Mouse (Mus musculus): ENCODE results near the gene Asb10. TPM values are rescaled to one million over a fixed set of nuclear protein-coding genes. Genes with fewer than 3 reads are reported as not detected.
"Not testable (repeated sequence)": the region's sequence is repeated elsewhere in the genome, so short reads cannot be mapped to it uniquely, and the experiment has no call there.

The Asb10 gene
- polyA plus RNA-seq, 1 experiment: 1.4 TPM

- Histone ChIP-seq H3K4me1 (ENCODE audit: control insufficient read depth, insufficient read depth, low read length) (peaks cover 15% of the 10 kb centered on the region), H3K4me3 (ENCODE audit: insufficient read depth, low read length) (peak overlapping the region; percentile 68), H3K27ac (ENCODE audit: insufficient read depth, low read depth, low read length) (no peak overlapping the region)
- no peak for TF ChIP-seq CTCF (IDR thresholded peaks at IDR 0.05; ENCODE audit: low read depth, low read length)
- no peak for TF ChIP-seq POLR2A (IDR thresholded peaks at IDR 0.05; ENCODE audit: borderline replicate concordance, low read depth, low read length)
Measured at GRCm38 (mm10) chr5:24575948-24576347, 35.2 kb upstream of the Asb10 start.

DNA sequence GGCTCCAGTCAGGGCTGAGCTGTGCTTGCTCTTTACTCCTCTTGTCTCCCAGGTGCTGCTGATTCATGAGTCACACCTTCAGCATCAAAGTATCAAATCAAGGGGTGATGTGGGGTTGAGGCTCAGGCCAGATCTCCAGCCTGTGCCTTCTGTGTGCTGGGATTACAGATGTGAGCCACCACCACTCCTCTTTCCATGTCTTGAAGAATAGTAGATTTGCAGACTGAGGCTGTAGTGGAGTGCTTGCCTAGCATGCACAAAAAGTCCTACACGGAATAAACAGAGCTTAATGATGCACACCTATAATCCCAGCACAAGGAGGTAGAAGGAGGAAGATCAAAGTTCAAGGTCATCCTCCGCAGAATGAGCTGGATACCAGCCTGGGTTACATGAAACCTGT lies 15.9 kb upstream of the Asb10 start, which contains the start of gene 4931409K22Rik:
4931409K22Rik (minus strand) TSS at position 101 of the 400 bp plus-strand sequence.
- TF ChIP-seq POLR2A (IDR thresholded peaks at IDR 0.05; ENCODE audit: borderline replicate concordance, low read depth, low read length) (no peak), CTCF (IDR thresholded peaks at IDR 0.05; ENCODE audit: low read depth, low read length) (no peak)
- no peak within 1 kb of the TSS for H3K4me3 ChIP-seq (ENCODE audit: insufficient read depth, low read length)
- no peak within 1 kb of the TSS for H3K27ac ChIP-seq (ENCODE audit: insufficient read depth, low read depth, low read length)
- no peaks in the 10 kb centered on the region for H3K4me1 ChIP-seq (ENCODE audit: control insufficient read depth, insufficient read depth, low read length)

- not testable (repeated sequence) for H3K27ac ChIP-seq (ENCODE audit: insufficient read depth, low read depth, low read length); H3K4me1 ChIP-seq (ENCODE audit: control insufficient read depth, insufficient read depth, low read length); H3K4me3 ChIP-seq (ENCODE audit: insufficient read depth, low read length)
Measured at GRCm38 (mm10) chr5:24555335-24555734, 14.6 kb upstream of the Asb10 start.

DNA sequence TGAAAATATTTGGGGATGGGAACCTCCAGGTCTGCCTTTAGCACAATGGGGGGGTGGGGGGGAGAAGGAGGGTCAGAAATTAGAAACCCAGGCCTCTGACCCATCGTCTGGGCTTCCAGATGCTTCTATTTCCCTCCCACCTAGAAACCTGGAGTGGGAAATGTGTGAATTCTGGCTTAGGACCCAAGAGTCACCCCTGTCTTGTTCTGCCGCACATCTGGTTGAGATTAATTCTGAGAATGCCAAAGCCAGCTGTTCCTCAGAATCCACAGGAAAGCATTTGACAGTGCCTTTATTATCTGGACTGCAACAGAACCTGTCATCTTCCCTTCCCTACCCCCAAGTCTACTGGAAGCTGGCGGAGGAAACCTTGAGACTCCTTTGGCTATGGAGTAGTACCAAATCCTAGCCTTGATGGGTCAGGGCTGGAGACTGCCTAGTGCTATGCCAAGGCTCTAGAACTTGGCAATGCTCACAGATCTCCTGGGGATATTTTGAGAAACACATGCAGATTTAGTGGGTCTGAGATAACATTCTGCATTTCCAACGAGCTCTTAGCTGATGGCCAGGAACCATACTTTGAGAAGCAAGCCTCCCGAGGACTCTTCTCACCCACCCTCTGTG lies 13.0 kb upstream of the Asb10 start:
- Histone ChIP-seq H3K27ac (ENCODE audit: insufficient read depth, low read depth, low read length) (no peak overlapping the region), H3K4me1 (ENCODE audit: control insufficient read depth, insufficient read depth, low read length) (no peaks in the 10 kb centered on the region), H3K4me3 (ENCODE audit: insufficient read depth, low read length) (no peak overlapping the region)
- TF ChIP-seq POLR2A (IDR thresholded peaks at IDR 0.05; ENCODE audit: borderline replicate concordance, low read depth, low read length) (no peak), CTCF (IDR thresholded peaks at IDR 0.05; ENCODE audit: low read depth, low read length) (no peak)

- TF ChIP-seq CTCF (IDR thresholded peaks at IDR 0.05; ENCODE audit: low read depth, low read length) (no peak), POLR2A (IDR thresholded peaks at IDR 0.05; ENCODE audit: borderline replicate concordance, low read depth, low read length) (no peak)
- Histone ChIP-seq H3K4me3 (ENCODE audit: insufficient read depth, low read length) (no peak overlapping the region), H3K27ac (ENCODE audit: insufficient read depth, low read depth, low read length) (no peak overlapping the region), H3K4me1 (ENCODE audit: control insufficient read depth, insufficient read depth, low read length) (no peaks in the 10 kb centered on the region)
Measured at GRCm38 (mm10) chr5:24551317-24551688, 10.5 kb upstream of the Asb10 start.

GRCm38 (mm10) chr5:24550598-24551316 lies 10.0 kb upstream of the Asb10 start:
- H3K27ac ChIP-seq (ENCODE audit: insufficient read depth, low read depth, low read length): no peak overlapping the region

GRCm38 (mm10) chr5:24542643-24543042 lies 1.9 kb upstream of the Asb10 start:
- TF ChIP-seq CTCF (IDR thresholded peaks at IDR 0.05; ENCODE audit: low read depth, low read length): no peak
- no peak for TF ChIP-seq POLR2A (IDR thresholded peaks at IDR 0.05; ENCODE audit: borderline replicate concordance, low read depth, low read length)

More at GRCm38 (mm10) chr5:24550598-24551316, 10.0 kb upstream of the Asb10 start:
- TF ChIP-seq POLR2A (IDR thresholded peaks at IDR 0.05; ENCODE audit: borderline replicate concordance, low read depth, low read length) (no peak), CTCF (IDR thresholded peaks at IDR 0.05; ENCODE audit: low read depth, low read length) (no peak)
- no peak overlapping the region for H3K4me3 ChIP-seq (ENCODE audit: insufficient read depth, low read length)
- no peaks in the 10 kb centered on the region for H3K4me1 ChIP-seq (ENCODE audit: control insufficient read depth, insufficient read depth, low read length)

GRCm38 (mm10) chr5:24541144-24541569 lies 379 bp upstream of the Asb10 start:
- peaks cover 21% of the 10 kb centered on the region for H3K4me1 ChIP-seq (ENCODE audit: control insufficient read depth, insufficient read depth, low read length)
- peak overlapping the region; percentile 29 for H3K4me3 ChIP-seq (ENCODE audit: insufficient read depth, low read length)
- H3K27ac ChIP-seq (ENCODE audit: insufficient read depth, low read depth, low read length): peak overlapping the region; percentile 30; the same call in 1 of the 2 replicates
- no peak for TF ChIP-seq CTCF (IDR thresholded peaks at IDR 0.05; ENCODE audit: low read depth, low read length)
- no peak for TF ChIP-seq POLR2A (IDR thresholded peaks at IDR 0.05; ENCODE audit: borderline replicate concordance, low read depth, low read length)

More at GRCm38 (mm10) chr5:24542643-24543042, 1.9 kb upstream of the Asb10 start:
- H3K4me1 ChIP-seq (ENCODE audit: control insufficient read depth, insufficient read depth, low read length): peaks cover 21% of the 10 kb centered on the region
- no peak overlapping the region for H3K4me3 ChIP-seq (ENCODE audit: insufficient read depth, low read length)
- H3K27ac ChIP-seq (ENCODE audit: insufficient read depth, low read depth, low read length): no peak overlapping the region

- Histone ChIP-seq H3K4me1 (ENCODE audit: control insufficient read depth, insufficient read depth, low read length) (peaks cover 21% of the 10 kb centered on the region), H3K27ac (ENCODE audit: insufficient read depth, low read depth, low read length) (peak overlapping the region; percentile 46), H3K4me3 (ENCODE audit: insufficient read depth, low read length) (peak overlapping the region; percentile 51)
- TF ChIP-seq POLR2A (IDR thresholded peaks at IDR 0.05; ENCODE audit: borderline replicate concordance, low read depth, low read length): no peak
- TF ChIP-seq CTCF (IDR thresholded peaks at IDR 0.05; ENCODE audit: low read depth, low read length): no peak
Measured at GRCm38 (mm10) chr5:24539571-24540296, 1.0 kb downstream of the Asb10 start.

DNA sequence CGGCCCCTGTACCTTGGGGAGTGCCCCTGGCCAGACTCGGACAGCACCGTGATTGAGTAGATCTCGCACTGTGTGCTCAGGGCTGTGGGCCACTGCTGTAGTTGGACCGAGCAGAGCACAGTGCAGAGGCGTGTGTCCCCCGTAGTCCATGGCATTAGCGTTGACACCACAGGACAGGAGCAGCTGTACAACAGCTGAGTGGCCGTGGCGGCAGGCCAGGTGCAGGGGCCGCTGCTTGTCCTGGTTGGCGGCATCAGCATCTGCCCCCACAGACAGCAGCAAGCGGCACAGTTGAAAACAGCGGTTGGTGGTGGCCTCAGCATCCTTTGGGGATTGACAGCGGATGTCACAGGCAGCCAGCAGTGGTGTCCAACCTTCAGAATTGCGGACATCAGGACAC lies 3.2 kb downstream of the Asb10 start:
- TF ChIP-seq POLR2A (IDR thresholded peaks at IDR 0.05; ENCODE audit: borderline replicate concordance, low read depth, low read length): no peak
- TF ChIP-seq CTCF (IDR thresholded peaks at IDR 0.05; ENCODE audit: low read depth, low read length): no peak
- no peak overlapping the region for H3K4me3 ChIP-seq (ENCODE audit: insufficient read depth, low read length)

More for the DNA sequence above, 3.2 kb downstream of the Asb10 start:
- Histone ChIP-seq H3K4me1 (ENCODE audit: control insufficient read depth, insufficient read depth, low read length) (peaks cover 21% of the 10 kb centered on the region), H3K27ac (ENCODE audit: insufficient read depth, low read depth, low read length) (no peak overlapping the region)

Measured in bone marrow macrophage, adult 2 months (primary cell).